Mouse (Mus musculus): ENCODE measurements at regions not wholly inside any gene's neighbourhood (a gene's known extent, or its start where the extent isn't known, plus 50 kb on each side); places are given as distances from the start of the nearest gene placed in this dataset.

DNA sequence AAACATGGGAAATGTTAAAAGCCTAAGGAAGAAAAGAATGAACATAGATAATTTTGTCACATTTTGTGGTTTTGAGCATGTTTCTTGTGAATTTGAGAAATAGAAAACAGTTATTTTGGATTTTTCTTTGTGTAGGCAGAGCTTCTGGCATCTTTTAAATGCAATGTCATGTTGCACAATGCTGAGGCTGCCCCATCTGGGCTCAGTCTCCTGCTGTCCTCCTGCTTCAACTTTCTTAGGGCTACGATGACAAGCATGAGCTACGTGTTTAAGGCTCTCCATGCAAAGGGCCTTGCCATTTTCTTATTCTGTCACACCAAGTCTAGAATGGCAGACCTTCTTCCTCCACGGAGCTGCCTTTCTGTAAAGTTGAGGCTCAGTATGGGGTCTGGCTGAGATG is 1141.6 kb upstream of the A1bg start:
- no peak for DNase-seq (ENCODE audit: extremely low spot score, low spot score)

DNA sequence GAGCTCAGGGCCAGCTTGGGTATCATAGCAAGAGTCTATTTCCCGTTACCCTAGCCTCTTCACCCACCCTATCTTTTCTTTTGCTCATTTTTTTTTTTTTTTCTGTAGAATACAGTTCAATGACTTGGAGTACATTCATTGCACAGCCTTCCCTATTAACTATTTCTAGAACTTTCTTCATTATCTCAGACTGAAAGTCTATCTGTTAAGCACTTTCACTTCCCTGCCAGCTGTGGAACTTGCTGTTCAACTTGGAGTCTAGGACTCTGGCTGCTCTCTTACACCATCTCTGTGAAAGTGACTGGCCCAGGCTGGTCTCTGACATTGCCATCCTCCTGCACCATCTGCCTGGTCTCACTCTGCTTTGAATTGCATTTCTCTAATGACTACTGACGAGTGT is 1134.6 kb upstream of the A1bg start:
- DNase-seq (ENCODE audit: extremely low spot score, low spot score), result no peak

- DNase-seq (ENCODE audit: extremely low spot score, low spot score), result no peak
These were observed 1134.1 kb upstream of the A1bg start for GRCm38 (mm10) chr15:62056889-62057288.

GRCm38 (mm10) chr15:62056401-62056800 is 1133.6 kb upstream of the A1bg start:
- DNase-seq (ENCODE audit: extremely low spot score, low spot score), result no peak

DNA sequence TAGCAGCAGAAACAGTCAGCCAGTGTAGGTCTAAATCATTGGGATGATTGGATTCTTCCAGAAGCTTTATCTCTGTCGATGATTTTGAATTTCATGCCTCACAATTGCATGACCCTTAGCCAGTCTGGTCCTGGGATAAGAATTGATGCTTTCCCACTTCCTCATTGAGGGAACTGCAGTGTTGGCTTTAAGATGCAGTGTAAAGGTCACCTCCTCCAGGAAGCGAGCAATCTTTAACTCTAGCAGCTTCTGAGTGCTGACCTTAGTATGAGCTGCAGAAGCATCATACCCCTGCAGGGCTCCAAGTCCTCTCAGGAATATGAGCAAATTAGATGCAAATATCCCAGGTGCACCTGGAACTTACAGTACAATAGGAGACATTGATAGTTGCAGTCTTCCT is 1132.2 kb upstream of the A1bg start:
- DNase-seq (ENCODE audit: extremely low spot score, low spot score), result no peak

- no peak for DNase-seq (ENCODE audit: extremely low spot score, low spot score)
These were observed 1130.8 kb upstream of the A1bg start for GRCm38 (mm10) chr15:62053420-62054239.

DNA sequence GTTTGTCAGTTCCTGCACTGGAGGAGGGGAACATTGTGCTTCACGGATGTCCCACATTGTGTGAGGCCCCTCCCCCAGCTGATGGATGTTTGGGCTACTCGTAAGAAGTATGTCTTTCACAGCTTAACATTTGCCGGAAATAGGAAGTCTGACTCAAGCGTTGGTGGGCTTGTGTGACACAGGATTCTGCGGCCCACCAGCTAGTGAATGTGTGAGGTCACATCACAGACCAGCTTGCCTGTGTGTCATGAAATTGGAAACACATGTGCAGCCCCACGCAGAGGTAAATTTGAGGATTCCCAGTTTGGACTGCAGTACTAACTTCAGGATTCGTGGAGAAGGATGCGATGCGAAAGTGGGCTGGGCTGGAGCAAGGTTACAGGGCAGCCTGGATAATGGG is 1126.6 kb upstream of the A1bg start:
- peak; percentile 25 for DNase-seq (ENCODE audit: extremely low spot score, low spot score)

DNA sequence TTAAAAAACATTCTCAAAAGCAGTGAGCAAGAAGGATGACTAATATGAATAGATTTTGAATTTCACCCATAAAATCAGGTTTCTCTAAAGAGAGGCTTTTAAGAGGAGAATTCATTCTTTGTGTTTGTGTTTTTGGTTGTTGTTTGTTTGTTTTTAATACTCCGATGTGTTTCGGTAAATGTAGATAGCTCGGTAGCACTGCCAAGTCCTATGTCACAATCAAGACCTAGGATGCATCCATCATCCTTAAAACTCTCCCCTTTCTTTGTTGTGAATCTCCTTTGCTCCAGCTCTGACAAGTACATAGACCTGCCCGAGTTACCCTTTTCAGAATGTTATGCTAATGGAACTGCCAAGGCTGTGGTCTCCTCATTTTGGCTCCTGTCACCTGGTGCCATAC is 1126.2 kb upstream of the A1bg start:
- DNase-seq (ENCODE audit: extremely low spot score, low spot score), result no peak

- DNase-seq (ENCODE audit: extremely low spot score, low spot score), result no peak
These were observed 1123.5 kb upstream of the A1bg start for GRCm38 (mm10) chr15:62046276-62046675.

DNA sequence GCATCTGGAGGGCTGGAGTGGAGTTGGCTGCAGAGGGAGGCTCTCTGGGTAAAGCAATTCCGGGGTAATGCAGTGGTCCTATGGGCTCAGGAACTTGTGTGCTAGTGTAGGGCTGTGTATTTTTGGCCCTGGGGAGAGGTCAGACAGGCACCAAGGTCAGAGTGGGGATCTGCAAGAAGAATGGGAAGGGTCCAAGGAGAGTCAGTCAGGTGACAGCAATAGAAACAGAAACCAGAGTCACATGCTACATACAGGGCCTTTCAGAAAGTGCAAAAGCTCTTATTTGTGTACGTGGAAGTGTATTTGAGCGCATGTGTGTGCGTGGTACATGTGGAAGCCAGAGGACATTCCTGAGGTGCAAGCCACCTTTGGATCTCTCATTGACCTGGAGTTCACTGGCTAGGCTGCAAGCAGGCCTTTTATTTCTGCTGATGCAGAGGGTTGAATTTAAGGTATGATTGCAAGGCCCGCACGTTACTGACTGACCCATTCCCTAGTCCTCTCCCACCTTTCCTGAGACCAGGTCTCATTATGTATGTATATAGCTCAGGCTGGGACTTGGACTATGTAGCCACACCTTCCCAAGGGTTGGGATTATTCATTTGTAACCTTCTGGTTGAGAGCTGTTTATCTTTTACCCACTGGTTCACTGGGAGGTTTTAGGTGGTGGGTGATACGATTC is 1122.0 kb upstream of the A1bg start:
- DNase-seq (ENCODE audit: extremely low spot score, low spot score), result no peak

DNA sequence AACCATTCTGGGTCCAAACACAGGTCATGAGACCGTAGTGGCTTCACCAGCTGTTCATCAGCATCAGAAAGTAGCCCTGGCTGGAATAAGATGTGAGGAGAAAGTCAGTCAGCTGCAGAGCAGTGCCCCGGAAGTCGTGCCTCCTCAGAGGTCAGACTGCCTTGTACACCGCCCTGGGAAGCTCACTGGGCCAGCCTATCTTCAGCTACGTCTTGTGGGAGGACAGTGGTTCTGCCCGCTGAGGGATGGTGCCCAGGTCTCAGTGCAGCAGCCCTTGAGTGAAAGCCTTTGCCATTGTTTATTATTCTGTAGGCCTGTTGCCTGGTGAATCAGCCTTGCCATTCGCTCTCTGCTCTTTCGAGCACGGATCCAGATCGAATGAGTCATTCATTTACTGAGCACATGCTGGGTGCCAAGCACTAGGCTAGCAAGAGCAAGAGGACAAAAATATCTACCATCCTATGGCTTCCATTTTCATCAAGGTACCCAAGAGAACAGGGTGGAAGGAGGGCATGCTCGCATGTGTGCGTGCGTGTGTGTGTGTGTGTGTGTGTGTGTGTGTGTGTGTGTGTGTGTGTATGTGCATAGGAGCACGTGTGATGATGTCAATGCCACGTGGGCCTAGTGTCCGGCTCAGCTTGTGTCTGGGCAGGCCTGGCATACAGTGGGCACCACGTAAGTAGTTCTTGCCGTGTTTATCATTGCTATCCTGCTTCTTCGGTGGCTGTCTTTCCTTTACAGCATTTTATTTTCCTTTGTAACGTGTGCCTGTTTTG is 1121.0 kb upstream of the A1bg start:
- no peak for DNase-seq (ENCODE audit: extremely low spot score, low spot score)

DNA sequence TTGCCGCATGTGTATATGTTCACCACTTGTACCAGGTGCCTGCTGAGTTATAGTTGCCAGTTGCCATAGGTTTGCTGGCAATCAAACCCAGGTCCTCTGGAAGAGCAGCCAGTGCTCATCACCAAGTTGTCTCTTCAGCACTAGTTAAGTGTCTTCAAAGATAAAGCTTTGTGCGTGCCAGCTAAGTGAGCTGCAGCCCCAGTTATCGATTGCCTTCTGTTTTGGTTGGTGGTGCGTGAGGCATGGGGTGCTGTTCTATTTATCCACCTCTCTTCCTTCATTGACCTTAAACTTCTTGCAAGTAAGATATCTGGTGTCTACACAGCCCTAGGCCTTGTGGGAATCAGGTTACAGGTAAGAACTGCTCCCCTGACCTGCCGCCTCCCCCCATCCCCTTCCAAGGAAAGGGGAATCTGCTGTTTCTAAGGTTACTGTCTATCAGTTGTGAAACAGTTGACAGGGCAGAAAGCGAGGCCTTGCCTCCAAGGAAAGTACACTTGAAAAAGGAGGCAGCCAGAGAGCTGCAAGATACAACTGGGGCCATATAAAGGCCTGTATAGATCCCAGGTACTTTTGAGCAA is 1120.2 kb upstream of the A1bg start:
- no peak for DNase-seq (ENCODE audit: extremely low spot score, low spot score)

Data from neural tube, embryonic 10.5 days (tissue).